Mouse (Mus musculus) spleen, postnatal 0 days (tissue): ENCODE data around the gene Lamtor4. TPM values are rescaled to one million over a fixed set of nuclear protein-coding genes. Genes with fewer than 3 reads are reported as not detected.

Source experiments
- polyA plus RNA-seq: library from polyadenylated mRNA; unstranded; fragments of >200 nt; fragmentation: Nextera tagmentation; extraction: Ambion mirVana; gene quantifications from 2 replicates; pipeline ENCODE4 v1.2.1, GENCODE M21; 2015

Lamtor4 gene
- 59.8 and 75.8 TPM in 2 replicates for polyA plus RNA-seq

DNA sequence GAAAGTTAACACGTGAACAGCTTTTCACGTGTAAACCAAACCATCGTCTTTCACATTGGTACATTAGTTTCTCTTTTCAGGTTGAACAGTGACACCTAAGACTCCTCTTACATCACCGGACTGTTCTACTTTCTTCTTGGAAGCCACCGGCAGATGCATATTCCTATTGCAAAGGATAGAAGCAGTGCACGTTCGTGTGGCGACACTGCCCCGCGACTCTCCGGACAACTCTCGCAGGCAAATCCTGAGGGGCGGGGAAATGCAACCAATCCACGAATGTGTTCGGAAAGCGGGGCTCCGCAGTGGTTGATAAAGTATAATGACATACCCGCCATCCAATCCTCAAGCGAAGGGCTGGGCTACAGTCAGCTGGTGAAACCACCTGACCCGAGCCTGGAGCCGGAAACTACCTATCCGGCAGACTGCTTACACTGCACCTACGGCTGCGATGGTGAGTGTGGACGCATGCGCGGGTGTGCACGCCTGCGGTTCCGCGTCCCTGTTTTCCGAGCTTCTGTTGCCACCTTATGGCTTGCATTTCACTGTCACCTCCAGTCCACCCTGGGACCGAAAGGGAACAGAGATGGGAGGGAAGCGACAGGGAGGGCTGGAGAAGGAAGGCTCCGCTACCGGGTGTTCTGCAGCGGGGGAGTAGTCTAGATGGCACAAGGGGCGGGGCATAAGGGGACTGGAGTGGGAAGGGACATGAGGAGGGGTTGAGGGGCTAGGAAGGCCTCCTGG, at the start of gene Lamtor4:
Gene Lamtor4, plus strand, starts transcription at position 130 of the 741 bp plus-strand sequence.

DNA sequence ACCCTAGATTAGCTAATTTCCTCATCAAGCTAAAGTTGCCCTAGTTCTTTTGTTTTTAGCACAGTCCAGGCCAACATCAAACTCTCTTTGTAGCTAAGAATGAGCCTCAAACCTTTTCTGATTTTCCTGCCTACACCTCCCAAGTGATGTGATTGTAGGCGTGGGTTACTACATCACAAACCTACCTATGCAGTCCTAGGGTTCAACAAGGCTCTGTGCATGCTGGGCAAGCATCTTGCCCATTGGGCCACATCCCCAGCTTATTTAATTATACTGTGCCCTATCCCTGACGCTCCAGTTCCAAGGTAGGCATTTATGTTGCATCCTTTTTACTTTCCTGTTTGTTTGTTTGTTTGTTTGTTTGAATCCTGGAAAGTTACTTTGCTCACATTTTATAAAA, 29.6 kb upstream of the Lamtor4 start, which contains the start of gene Nxpe5:
Gene Nxpe5, plus strand, starts transcription at position 199 of the 400 bp plus-strand sequence.

DNA sequence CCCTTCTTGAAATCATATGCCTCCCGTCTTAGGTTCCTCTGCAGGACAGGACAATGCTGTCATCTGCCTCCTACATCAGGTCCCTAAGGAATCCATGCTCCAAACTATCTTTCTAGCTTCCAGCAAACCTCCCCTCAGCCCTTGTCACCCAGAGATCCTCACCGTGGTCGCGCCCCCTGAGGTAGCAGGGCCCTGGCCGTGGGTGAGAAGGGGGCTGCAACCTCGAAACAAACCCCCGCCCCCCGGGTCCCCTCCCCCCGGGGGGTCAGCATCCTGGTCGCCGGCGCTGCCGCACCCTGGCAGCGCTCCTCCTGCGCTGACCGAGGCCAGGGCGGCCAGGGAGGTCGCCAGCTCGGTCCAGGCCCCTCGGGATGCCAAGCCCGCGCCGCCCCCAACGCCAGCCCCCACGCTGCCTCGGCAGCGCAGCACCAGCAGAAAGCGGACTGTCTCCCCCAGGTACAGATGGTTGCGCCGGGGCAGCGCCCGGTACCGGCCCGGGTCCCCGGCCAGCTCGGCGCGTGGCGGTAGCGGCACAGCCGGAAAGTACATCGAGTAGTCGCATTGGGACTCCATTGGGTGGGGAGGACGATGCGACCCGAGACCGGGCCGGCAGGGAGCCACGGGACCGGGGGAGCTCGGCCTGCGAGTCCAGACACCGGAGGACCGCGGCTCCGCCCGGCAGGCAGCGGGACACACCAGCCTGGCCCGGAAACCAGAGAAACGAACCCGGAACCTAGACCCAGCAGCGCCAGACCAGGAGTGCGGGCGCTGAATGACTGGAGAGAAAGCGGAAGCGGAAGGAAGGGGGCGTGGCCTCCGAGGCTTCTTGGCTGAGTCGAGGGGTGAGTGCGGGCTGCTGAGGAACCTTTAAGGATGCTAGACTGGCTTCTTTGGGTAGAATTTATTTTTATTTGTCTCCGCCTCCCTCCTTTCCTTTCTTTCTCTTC, 8.3 kb downstream of the Lamtor4 start, which contains the start of gene BC037034:
Gene BC037034, minus strand, starts transcription at position 774 of the 947 bp plus-strand sequence.

DNA sequence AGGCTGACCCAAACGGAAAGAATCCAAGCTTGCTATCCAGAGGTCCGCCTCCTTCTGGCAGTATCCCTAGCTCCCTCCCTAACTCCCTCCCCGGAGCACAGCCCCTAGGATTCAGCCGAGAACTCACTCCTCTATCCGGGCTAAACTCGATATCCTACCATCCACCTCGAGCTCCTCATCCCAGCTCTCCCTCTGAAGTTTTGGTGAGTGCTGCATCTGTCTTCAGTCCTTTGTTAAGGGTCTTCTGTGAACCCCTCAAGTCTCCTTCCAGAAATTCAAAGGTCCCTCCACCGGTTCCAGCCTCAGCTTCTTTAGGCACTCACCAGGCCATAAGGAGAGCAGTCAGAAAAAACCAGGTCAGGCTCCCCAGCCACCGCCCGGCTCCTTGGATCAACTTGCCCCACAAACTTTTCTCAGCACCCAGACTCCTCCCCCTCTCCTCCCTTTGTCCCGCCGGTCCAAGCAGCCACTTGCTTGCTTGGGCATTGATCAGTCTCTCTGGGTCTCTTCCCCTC, 17.2 kb downstream of the Lamtor4 start, which contains the start of gene Gal3st4:
Gene Gal3st4, minus strand, starts transcription at position 432 of the 515 bp plus-strand sequence.

DNA sequence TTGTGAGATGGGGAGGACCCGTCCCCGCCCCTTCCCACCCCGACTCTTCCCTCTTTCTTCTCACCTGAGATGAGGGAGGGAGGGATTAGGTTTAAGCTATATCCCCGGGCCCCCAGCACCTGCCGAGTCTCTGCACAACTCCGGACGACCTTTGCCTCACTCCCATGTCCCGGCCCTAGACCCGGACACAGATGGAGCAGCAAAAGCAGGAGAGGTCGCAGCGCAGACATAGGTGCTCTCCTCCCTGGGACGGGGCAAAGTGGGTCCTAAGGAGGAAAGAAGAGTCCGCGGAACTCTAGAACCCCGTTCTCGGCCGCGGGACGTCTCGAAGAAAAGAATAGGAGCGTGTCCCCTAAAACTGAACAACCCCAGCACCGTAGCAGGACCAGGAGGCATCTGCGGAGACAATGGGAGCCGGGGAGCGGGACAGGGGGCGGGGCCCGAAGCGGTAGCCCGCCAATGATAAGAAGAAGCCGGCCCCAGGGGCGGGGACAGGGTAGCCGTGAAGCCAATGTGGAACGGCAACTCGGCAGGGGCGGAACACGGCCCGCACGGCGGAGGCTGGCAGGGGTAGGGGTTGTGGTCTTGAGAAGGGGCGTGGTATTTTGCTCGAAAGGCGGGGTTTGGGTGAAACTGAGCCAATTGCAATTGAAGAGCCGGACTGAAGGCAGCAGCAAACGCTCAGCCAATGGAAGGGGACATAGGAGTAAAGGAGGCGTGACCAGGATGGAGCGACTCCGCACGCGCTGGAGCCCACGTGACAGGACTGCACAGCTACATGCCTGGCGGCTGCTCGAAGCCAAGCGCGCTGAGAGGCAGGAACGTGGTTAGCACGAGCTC, 24.5 kb downstream of the Lamtor4 start, which contains the start of the genes Gm43720, Gpc2 and Stag3:
Gene Gm43720, minus strand, starts transcription at position 374 of the 840 bp plus-strand sequence.
Gene Gpc2, minus strand, starts transcription at position 421 of the 840 bp plus-strand sequence.
Gene Stag3, plus strand, starts transcription at position 656 of the 840 bp plus-strand sequence.

Other genes with a start within 250 kb of the Lamtor4 start
- not detected in 2 replicates for gene Smok3a, start 234.2 kb upstream of the Lamtor4 start, polyA plus RNA-seq
- not detected in 2 replicates for gene Smok3b, start 234.1 kb upstream of the Lamtor4 start, polyA plus RNA-seq
- not detected in 2 replicates for gene Smok3c, start 202.3 kb upstream of the Lamtor4 start, polyA plus RNA-seq
- gene Zkscan1, start 170.4 kb upstream of the Lamtor4 start, polyA plus RNA-seq: 4.9 and 5.4 TPM in 2 replicates
- gene Zscan21, start 138.6 kb upstream of the Lamtor4 start, polyA plus RNA-seq: 14.2 and 17.9 TPM in 2 replicates
- 6.2 and 7.3 TPM in 2 replicates for gene Zfp113, start 99.7 kb upstream of the Lamtor4 start, polyA plus RNA-seq
- 124 and 131 TPM in 2 replicates for gene Cops6, start 94.4 kb upstream of the Lamtor4 start, polyA plus RNA-seq
- 9.1 and 9.7 TPM in 2 replicates for gene Ap4m1, start 83.5 kb upstream of the Lamtor4 start, polyA plus RNA-seq
- gene Mcm7, start 83.1 kb upstream of the Lamtor4 start, polyA plus RNA-seq: 197 and 222 TPM in 2 replicates
- gene Taf6, start 68.0 kb upstream of the Lamtor4 start, polyA plus RNA-seq: 35.1 and 35.4 TPM in 2 replicates
- gene Cnpy4, start 68.0 kb upstream of the Lamtor4 start, polyA plus RNA-seq: 20.0 and 20.2 TPM in 2 replicates
- gene Mblac1, start 61.2 kb upstream of the Lamtor4 start, polyA plus RNA-seq: 6.0 and 7.3 TPM in 2 replicates
- gene Nxpe5, start 29.6 kb upstream of the Lamtor4 start, polyA plus RNA-seq: 1.1 and 1.6 TPM in 2 replicates
- 8.0 and 8.6 TPM in 2 replicates for gene BC037034, start 8.6 kb downstream of the Lamtor4 start, polyA plus RNA-seq
- 0.49 and 0.56 TPM in 2 replicates for gene Gal3st4, start 17.4 kb downstream of the Lamtor4 start, polyA plus RNA-seq
- not detected in 2 replicates for gene Gm43720, start 24.5 kb downstream of the Lamtor4 start, polyA plus RNA-seq
- 1.5 TPM in 2 replicates for gene Gpc2, start 24.5 kb downstream of the Lamtor4 start, polyA plus RNA-seq
- gene Stag3, start 24.8 kb downstream of the Lamtor4 start, polyA plus RNA-seq: 1.8 and 2.4 TPM in 2 replicates
- 0.52 and 1.0 TPM in 2 replicates for gene Pvrig, start 86.5 kb downstream of the Lamtor4 start, polyA plus RNA-seq
- 10.5 and 12.1 TPM in 2 replicates for gene Zfp157, start 186.0 kb downstream of the Lamtor4 start, polyA plus RNA-seq